ENCODE assay signal across 32 mouse cellular contexts in genomic region chr8:70134931-70135330, GRCm38 (mm10). TPM values are rescaled to one million over a fixed set of nuclear protein-coding genes. Genes with fewer than 3 reads are reported as not detected.
DNase-seq lines count a peak whose midpoint lies in the region; ATAC-seq and TF ChIP-seq lines count a peak whose summit lies in the region.
"Had no signal": no experiment of that assay in that cellular context is flagged by ENCODE, and none has a peak within 500 bp of the region (broad histone marks: within the 10 kb centered on the region; RNA-seq: fewer than 3 reads in every experiment).

No protein-coding gene starts in this region.

- intact Hi-C loops in heart, postnatal 25 days (cut with DNase I), result loop anchor here (5.0 kb wide), 2 partner anchors 93 to 233 kb away; partner anchors contain the start of genes Mau2, Ndufa13, Sugp1 and Tssk6
- intact Hi-C loops in heart, postnatal 36 days (cut with DNase I), result no loop called here

- H3K4me3 ChIP-seq in heart, embryonic 10.5 days, result no peak overlapping the region
- H3K4me3 ChIP-seq in heart, embryonic 13.5 days, result no peak overlapping the region
- no peak overlapping the region for H3K4me3 ChIP-seq in liver, embryonic 13.5 days (replicated peaks)
- no peak overlapping the region for H3K4me3 ChIP-seq in liver, embryonic 12.5 days
- no peak overlapping the region for H3K4me3 ChIP-seq in heart, postnatal 0 days (ENCODE audit: low read depth, low read length)
- H3K4me3 ChIP-seq: embryonic facial prominence, embryonic 10.5 days; embryonic facial prominence, embryonic 13.5 days; erythroblast, embryonic 14.5 days; forebrain, embryonic 12.5 days; forebrain, embryonic 15.5 days; heart, adult 2 months had no signal

- H3K27me3 ChIP-seq in heart, embryonic 10.5 days (ENCODE audit: insufficient read depth, poor library complexity, severe bottlenecking), result no peaks in the 10 kb centered on the region
- no peaks in the 10 kb centered on the region for H3K27me3 ChIP-seq in heart, embryonic 13.5 days (replicated peaks)
- H3K27me3 ChIP-seq in liver, embryonic 13.5 days, result no peaks in the 10 kb centered on the region
- H3K27me3 ChIP-seq in liver, embryonic 12.5 days (replicated peaks), result no peaks in the 10 kb centered on the region
- no peaks in the 10 kb centered on the region for H3K27me3 ChIP-seq in heart, postnatal 0 days (ENCODE audit: control insufficient read depth, insufficient read depth, low read length)
- H3K27me3 ChIP-seq: CH12.LX; embryonic facial prominence, embryonic 13.5 days; forebrain, embryonic 12.5 days; forebrain, embryonic 15.5 days; Patski had no signal

- H3K4me1 ChIP-seq in heart, embryonic 10.5 days, result peaks cover 40% of the 10 kb centered on the region
- H3K4me1 ChIP-seq in heart, embryonic 13.5 days, result peaks cover 47% of the 10 kb centered on the region
- H3K4me1 ChIP-seq in liver, embryonic 13.5 days (replicated peaks), result peaks cover 60% of the 10 kb centered on the region
- H3K4me1 ChIP-seq in liver, embryonic 12.5 days, result peaks cover 55% of the 10 kb centered on the region
- H3K4me1 ChIP-seq in heart, postnatal 0 days (ENCODE audit: control insufficient read depth, insufficient read depth), result peaks cover 26% of the 10 kb centered on the region

- WGBS in heart, embryonic 10.5 days, result 81% methylated on average over 9 of the region's 9 CpGs
- 67% methylated on average over 9 of the region's 9 CpGs for WGBS in heart, embryonic 13.5 days
- 82% methylated on average over 9 of the region's 9 CpGs for WGBS in liver, embryonic 13.5 days (ENCODE audit: insufficient replicate concordance)
- 76% methylated on average over 9 of the region's 9 CpGs for WGBS in liver, embryonic 12.5 days (ENCODE audit: insufficient replicate concordance)
- 61% methylated on average over 9 of the region's 9 CpGs for WGBS in heart, postnatal 0 days

- DNase-seq in heart, embryonic 10.5 days (ENCODE audit: low spot score), result no peak
- no peak for DNase-seq in heart, postnatal 25 days (ENCODE audit: low spot score)
- DNase-seq in heart, postnatal 36 days, result no peak
- DNase-seq in liver, embryonic 13.5 days, result peak; percentile 19
- peak; percentile 71 for DNase-seq in heart, postnatal 0 days (ENCODE audit: low spot score)
- DNase-seq in cerebellum, adult 9-11 months, result no peak
- DNase-seq: adrenal gland, postnatal 10 days; adrenal gland, postnatal 36 days; B cell, adult 2 months; cerebellum, adult 11 months; cerebellum, adult 2 months; cerebellum, postnatal 10 days; cerebellum, postnatal 36 days; embryo, embryonic 11 days; gastrocnemius, postnatal 25 days; kidney, adult 18-20 months; kidney, adult 9 months had no signal

- no peak for TF ChIP-seq CTCF in heart, postnatal 0 days (IDR thresholded peaks at IDR 0.05; ENCODE audit: low read depth)

- H3K27ac ChIP-seq in heart, embryonic 10.5 days, result peak overlapping the region; percentile 29; the same call in 1 of the 2 replicates
- H3K27ac ChIP-seq in heart, embryonic 13.5 days (replicated peaks), result peak overlapping the region; percentile 65
- H3K27ac ChIP-seq in liver, embryonic 13.5 days, result no peak overlapping the region
- H3K27ac ChIP-seq in liver, embryonic 12.5 days, result no peak overlapping the region; the same call in 1 of the 2 replicates
- H3K27ac ChIP-seq in heart, postnatal 0 days (ENCODE audit: low read depth), result peak overlapping the region; percentile 63
- H3K27ac ChIP-seq: embryonic facial prominence, embryonic 10.5 days; embryonic facial prominence, embryonic 13.5 days; forebrain, embryonic 12.5 days; forebrain, embryonic 15.5 days; heart, adult 2 months; hindbrain, embryonic 14.5 days; hindbrain, postnatal 0 days had no signal

- ATAC-seq in heart, embryonic 13.5 days (ENCODE audit: extremely low read depth, insufficient number of reproducible peaks, low FRiP score, low TSS enrichment), result no peak
- no peak for ATAC-seq in liver, embryonic 13.5 days (ENCODE audit: low read depth)
- ATAC-seq in liver, embryonic 12.5 days, result no peak
- ATAC-seq in heart, postnatal 0 days (ENCODE audit: insufficient read depth, low read depth), result peak; percentile 40
- ATAC-seq: forebrain, embryonic 15.5 days; hindbrain, postnatal 0 days; inflammation-experienced regulatory T-cells, adult 6 months; intestine, embryonic 16.5 days; Patski had no signal

- peaks cover 50% of the 10 kb centered on the region for H3K36me3 ChIP-seq in heart, embryonic 10.5 days
- H3K36me3 ChIP-seq in heart, embryonic 13.5 days, result peaks cover 58% of the 10 kb centered on the region
- H3K36me3 ChIP-seq in liver, embryonic 13.5 days, result peaks cover 46% of the 10 kb centered on the region
- H3K36me3 ChIP-seq in liver, embryonic 12.5 days, result peaks cover 57% of the 10 kb centered on the region
- peaks cover 37% of the 10 kb centered on the region for H3K36me3 ChIP-seq in heart, postnatal 0 days (replicated peaks; ENCODE audit: control insufficient read depth, insufficient read depth, low read length)

- H3K9ac ChIP-seq in heart, embryonic 13.5 days, result peak overlapping the region; percentile 24; the same call in 1 of the 2 replicates
- no peak overlapping the region for H3K9ac ChIP-seq in liver, embryonic 13.5 days
- no peak overlapping the region for H3K9ac ChIP-seq in liver, embryonic 12.5 days
- no peak overlapping the region for H3K9ac ChIP-seq in heart, postnatal 0 days (replicated peaks; ENCODE audit: low read depth, low read length)
- H3K9ac ChIP-seq: embryonic facial prominence, embryonic 13.5 days; forebrain, embryonic 12.5 days; forebrain, embryonic 15.5 days; hindbrain, embryonic 14.5 days had no signal

- H3K4me2 ChIP-seq in heart, embryonic 13.5 days, result no peak overlapping the region
- H3K4me2 ChIP-seq in liver, embryonic 13.5 days, result no peak overlapping the region
- no peak overlapping the region for H3K4me2 ChIP-seq in liver, embryonic 12.5 days
- H3K4me2 ChIP-seq in heart, postnatal 0 days (ENCODE audit: low read depth, low read length), result no peak overlapping the region
- H3K4me2 ChIP-seq: embryonic facial prominence, embryonic 13.5 days; forebrain, embryonic 12.5 days; forebrain, embryonic 15.5 days; hindbrain, embryonic 14.5 days had no signal

- H3K9me3 ChIP-seq in heart, embryonic 10.5 days, result no peaks in the 10 kb centered on the region
- no peaks in the 10 kb centered on the region for H3K9me3 ChIP-seq in heart, embryonic 13.5 days
- H3K9me3 ChIP-seq in liver, embryonic 13.5 days (replicated peaks), result no peaks in the 10 kb centered on the region
- no peaks in the 10 kb centered on the region for H3K9me3 ChIP-seq in liver, embryonic 12.5 days (replicated peaks)
- no peaks in the 10 kb centered on the region for H3K9me3 ChIP-seq in heart, postnatal 0 days (replicated peaks; ENCODE audit: control insufficient read depth, low read length)
- H3K9me3 ChIP-seq: embryonic facial prominence, embryonic 10.5 days; embryonic facial prominence, embryonic 13.5 days; forebrain, embryonic 12.5 days; forebrain, embryonic 15.5 days; G1E had no signal

- no peak for TF ChIP-seq EP300 in heart, postnatal 0 days (IDR thresholded peaks at IDR 0.05; ENCODE audit: low read depth)

RNA-seq across cellular contexts. Expression of gene Nr2c2ap, which starts 3.8 kb away (rescaled TPM):
- 35.4 and 39.6 TPM in 2 replicates for polyA plus RNA-seq in heart, embryonic 10.5 days (2016; fragmentation: Nextera tagmentation; extraction: Ambion mirVana)
- total RNA-seq in heart, postnatal 25 days (2021), result 1 to 10 TPM; 5.4 to 7.6 TPM
- polyA plus RNA-seq in heart, embryonic 13.5 days (2015; fragmentation: Nextera tagmentation; extraction: Ambion mirVana), result 30.5 and 34.3 TPM in 2 replicates
- total RNA-seq in heart, postnatal 36 days (2021), result 1 to 10 TPM; 8.3 to 8.5 TPM
- polyA plus RNA-seq in liver, embryonic 13.5 days (2015; fragmentation: Nextera tagmentation; extraction: Ambion mirVana), result 26.2 and 28.5 TPM in 2 replicates
- 30.9 and 33.0 TPM in 2 replicates for polyA plus RNA-seq in liver, embryonic 12.5 days (2016; fragmentation: Nextera tagmentation; extraction: Ambion mirVana)
- 2.9 and 10.3 TPM in 2 replicates for total RNA-seq in heart, postnatal 0 days (2014; rRNA removed; ENCODE audit: low replicate concordance)
- polyA plus RNA-seq in heart, postnatal 0 days (2015; fragmentation: Nextera tagmentation; extraction: Ambion mirVana), result 29.2 and 32.5 TPM in 2 replicates

RNA-seq across cellular contexts. Expression of gene Rfxank, which starts 4.0 kb away (rescaled TPM):
- polyA plus RNA-seq in heart, embryonic 10.5 days (2016; fragmentation: Nextera tagmentation; extraction: Ambion mirVana), result 16.5 and 18.3 TPM in 2 replicates
- 10 to 100 TPM; 20.9 to 21.5 TPM for total RNA-seq in heart, postnatal 25 days (2021)
- polyA plus RNA-seq in heart, embryonic 13.5 days (2015; fragmentation: Nextera tagmentation; extraction: Ambion mirVana), result 15.1 and 17.0 TPM in 2 replicates
- total RNA-seq in heart, postnatal 36 days (2021), result 10 to 100 TPM; 17.2 to 19.6 TPM
- polyA plus RNA-seq in liver, embryonic 13.5 days (2015; fragmentation: Nextera tagmentation; extraction: Ambion mirVana), result 6.6 and 7.1 TPM in 2 replicates
- 9.6 and 9.8 TPM in 2 replicates for polyA plus RNA-seq in liver, embryonic 12.5 days (2016; fragmentation: Nextera tagmentation; extraction: Ambion mirVana)
- total RNA-seq in heart, postnatal 0 days (2014; rRNA removed; ENCODE audit: low replicate concordance), result 29.4 and 48.4 TPM in 2 replicates
- polyA plus RNA-seq in heart, postnatal 0 days (2015; fragmentation: Nextera tagmentation; extraction: Ambion mirVana), result 22.5 and 23.9 TPM in 2 replicates

RNA-seq across cellular contexts. Expression of gene Borcs8, which starts 4.4 kb away (rescaled TPM):
- 39.6 and 43.9 TPM in 2 replicates for polyA plus RNA-seq in heart, embryonic 10.5 days (2016; fragmentation: Nextera tagmentation; extraction: Ambion mirVana)
- 10 to 100 TPM; 21.2 to 25.5 TPM for total RNA-seq in heart, postnatal 25 days (2021)
- polyA plus RNA-seq in heart, embryonic 13.5 days (2015; fragmentation: Nextera tagmentation; extraction: Ambion mirVana), result 36.1 and 40.0 TPM in 2 replicates
- total RNA-seq in heart, postnatal 36 days (2021), result 10 to 100 TPM; 23.5 to 23.7 TPM
- 25.0 and 25.8 TPM in 2 replicates for polyA plus RNA-seq in liver, embryonic 13.5 days (2015; fragmentation: Nextera tagmentation; extraction: Ambion mirVana)
- 25.1 and 28.8 TPM in 2 replicates for polyA plus RNA-seq in liver, embryonic 12.5 days (2016; fragmentation: Nextera tagmentation; extraction: Ambion mirVana)
- 34.3 and 68.4 TPM in 2 replicates for total RNA-seq in heart, postnatal 0 days (2014; rRNA removed; ENCODE audit: low replicate concordance)
- polyA plus RNA-seq in heart, postnatal 0 days (2015; fragmentation: Nextera tagmentation; extraction: Ambion mirVana), result 32.1 and 34.5 TPM in 2 replicates

RNA-seq across cellular contexts. Expression of gene Mef2b, which starts 4.6 kb away (rescaled TPM):
- 0.23 and 0.53 TPM in 2 replicates for polyA plus RNA-seq in heart, embryonic 10.5 days (2016; fragmentation: Nextera tagmentation; extraction: Ambion mirVana)
- under 1 TPM in 1 of 2 experiments, not detected in 1; 0.31 TPM for total RNA-seq in heart, postnatal 25 days (2021)
- polyA plus RNA-seq in heart, embryonic 13.5 days (2015; fragmentation: Nextera tagmentation; extraction: Ambion mirVana), result 0.15 and 0.40 TPM in 2 replicates
- under 1 TPM; 0.25 to 0.49 TPM for total RNA-seq in heart, postnatal 36 days (2021)
- polyA plus RNA-seq in liver, embryonic 13.5 days (2015; fragmentation: Nextera tagmentation; extraction: Ambion mirVana), result 0.08 and 0.17 TPM in 2 replicates
- 0.23 and 0.36 TPM in 2 replicates for polyA plus RNA-seq in liver, embryonic 12.5 days (2016; fragmentation: Nextera tagmentation; extraction: Ambion mirVana)
- not detected in 2 replicates for total RNA-seq in heart, postnatal 0 days (2014; rRNA removed; ENCODE audit: low replicate concordance)
- polyA plus RNA-seq in heart, postnatal 0 days (2015; fragmentation: Nextera tagmentation; extraction: Ambion mirVana), result 0.20 TPM in 1 of 2 replicates, not detected in the other

RNA-seq across cellular contexts. Expression of gene Ncan, which starts 14.3 kb away (rescaled TPM):
- 0.06 and 0.29 TPM in 2 replicates for polyA plus RNA-seq in heart, embryonic 10.5 days (2016; fragmentation: Nextera tagmentation; extraction: Ambion mirVana)
- total RNA-seq in heart, postnatal 25 days (2021), result under 1 TPM in 1 of 2 experiments, not detected in 1; 0.03 TPM
- 0.17 and 0.36 TPM in 2 replicates for polyA plus RNA-seq in heart, embryonic 13.5 days (2015; fragmentation: Nextera tagmentation; extraction: Ambion mirVana)
- under 1 TPM in 1 of 2 experiments, not detected in 1; 0.06 TPM for total RNA-seq in heart, postnatal 36 days (2021)
- 0.07 and 0.13 TPM in 2 replicates for polyA plus RNA-seq in liver, embryonic 13.5 days (2015; fragmentation: Nextera tagmentation; extraction: Ambion mirVana)
- not detected in 2 replicates for polyA plus RNA-seq in liver, embryonic 12.5 days (2016; fragmentation: Nextera tagmentation; extraction: Ambion mirVana)
- 0.35 TPM in 1 of 2 replicates, not detected in the other for total RNA-seq in heart, postnatal 0 days (2014; rRNA removed; ENCODE audit: low replicate concordance)
- 0.10 and 0.12 TPM in 2 replicates for polyA plus RNA-seq in heart, postnatal 0 days (2015; fragmentation: Nextera tagmentation; extraction: Ambion mirVana)
- polyA plus RNA-seq: erythroblast, embryonic 14.5 days; G1E; inflammation-experienced regulatory T-cells, adult 6 months had no signal

Comparison
In these comparisons a context has a peak if more than half of its experiments do, and no peak if none do; other contexts are left out.
1. DNase-seq: peak in liver, embryonic 13.5 days (single experiment) and heart, postnatal 0 days (single experiment); none in heart, embryonic 10.5 days (single experiment), heart, postnatal 25 days (single experiment), heart, postnatal 36 days (0 of 2) and cerebellum, adult 9-11 months (single experiment).
2. H3K27ac ChIP-seq: peak in heart, embryonic 10.5 days (single experiment), heart, embryonic 13.5 days (single experiment) and heart, postnatal 0 days (single experiment); none in liver, embryonic 13.5 days (single experiment) and liver, embryonic 12.5 days (single experiment).